Mouse (Mus musculus): ENCODE data around the gene 1700025B11Rik. TPM values are rescaled to one million over a fixed set of nuclear protein-coding genes. Genes with fewer than 3 reads are reported as not detected.

The 1700025B11Rik gene
- not detected in 2 replicates for polyA plus RNA-seq (2015; fragmentation: Nextera tagmentation; extraction: Ambion mirVana)

GRCm38 (mm10) chr15:77561792-77562191 is at the start of gene 1700025B11Rik:
Gene 1700025B11Rik (minus strand): TSS chr15:77561892.
- no peaks in the 10 kb centered on the region for H3K9me3 ChIP-seq (ENCODE audit: control insufficient read depth, low read length)
- H3K4me1 ChIP-seq (ENCODE audit: control insufficient read depth, insufficient read depth, low read length) = no peaks in the 10 kb centered on the region
- no peak within 1 kb of the TSS for H3K4me2 ChIP-seq (ENCODE audit: low read depth, low read length)
- H3K4me3 ChIP-seq (ENCODE audit: low read length) = no peak within 1 kb of the TSS
- no peak within 1 kb of the TSS for H3K27ac ChIP-seq (ENCODE audit: low read length)
- no peaks in the 10 kb centered on the region for H3K36me3 ChIP-seq (ENCODE audit: control insufficient read depth, insufficient read depth, low read length)
- H3K27me3 ChIP-seq (replicated peaks; ENCODE audit: control insufficient read depth, insufficient read depth, low read length) = no peaks in the 10 kb centered on the region
- no peak for ATAC-seq
- no peak within 1 kb of the TSS for H3K9ac ChIP-seq (ENCODE audit: low read depth, low read length)

- Histone ChIP-seq H3K9ac (ENCODE audit: low read depth, low read length) (no peak overlapping the region), H3K4me2 (ENCODE audit: low read depth, low read length) (no peak overlapping the region), H3K9me3 (ENCODE audit: control insufficient read depth, low read length) (no peaks in the 10 kb centered on the region), H3K4me3 (ENCODE audit: low read length) (no peak overlapping the region), H3K4me1 (ENCODE audit: control insufficient read depth, insufficient read depth, low read length) (no peaks in the 10 kb centered on the region), H3K36me3 (ENCODE audit: control insufficient read depth, insufficient read depth, low read length) (no peaks in the 10 kb centered on the region), H3K27me3 (replicated peaks; ENCODE audit: control insufficient read depth, insufficient read depth, low read length) (no peaks in the 10 kb centered on the region), H3K27ac (ENCODE audit: low read length) (no peak overlapping the region)
- no peak for ATAC-seq
- 92% methylated on average over 3 of the region's 3 CpGs for WGBS
Observed at GRCm38 (mm10) chr15:77606069-77606468, 44.4 kb upstream of the 1700025B11Rik start.

GRCm38 (mm10) chr15:77598958-77599357 is 37.3 kb upstream of the 1700025B11Rik start, which contains the start of gene Gm36245:
Gene Gm36245 (plus strand): TSS chr15:77599258.
- Histone ChIP-seq H3K9ac (ENCODE audit: low read depth, low read length) (no peak within 1 kb of the TSS), H3K4me1 (ENCODE audit: control insufficient read depth, insufficient read depth, low read length) (peaks cover 4% of the 10 kb centered on the region; the same call in 1 of the 2 replicates), H3K27me3 (replicated peaks; ENCODE audit: control insufficient read depth, insufficient read depth, low read length) (no peaks in the 10 kb centered on the region), H3K9me3 (ENCODE audit: control insufficient read depth, low read length) (no peaks in the 10 kb centered on the region), H3K27ac (ENCODE audit: low read length) (no peak within 1 kb of the TSS), H3K4me3 (ENCODE audit: low read length) (no peak within 1 kb of the TSS), H3K36me3 (ENCODE audit: control insufficient read depth, insufficient read depth, low read length) (no peaks in the 10 kb centered on the region), H3K4me2 (ENCODE audit: low read depth, low read length) (no peak within 1 kb of the TSS)
- no peak for ATAC-seq
- 96% methylated on average over 1 of the region's 1 CpGs for WGBS

GRCm38 (mm10) chr15:77598429-77598828 is 36.7 kb upstream of the 1700025B11Rik start:
- ATAC-seq = no peak

GRCm38 (mm10) chr15:77595961-77596360 is 34.3 kb upstream of the 1700025B11Rik start, which contains the start of gene Apol10b:
Gene Apol10b (minus strand): TSS chr15:77596125.
- Histone ChIP-seq H3K9me3 (ENCODE audit: control insufficient read depth, low read length) (no peaks in the 10 kb centered on the region), H3K27me3 (replicated peaks; ENCODE audit: control insufficient read depth, insufficient read depth, low read length) (no peaks in the 10 kb centered on the region), H3K9ac (ENCODE audit: low read depth, low read length) (0 out of 2 replicates have a peak within 1 kb of the TSS, but pooled peaks have one; percentile 40), H3K4me2 (ENCODE audit: low read depth, low read length) (0 out of 2 replicates have a peak within 1 kb of the TSS, but pooled peaks have one; percentile 5), H3K4me1 (ENCODE audit: control insufficient read depth, insufficient read depth, low read length) (peaks cover 7% of the 10 kb centered on the region; the same call in 1 of the 2 replicates), H3K27ac (ENCODE audit: low read length) (0 out of 2 replicates have a peak within 1 kb of the TSS, but pooled peaks have one; percentile 11), H3K4me3 (ENCODE audit: low read length) (no peak within 1 kb of the TSS), H3K36me3 (ENCODE audit: control insufficient read depth, insufficient read depth, low read length) (no peaks in the 10 kb centered on the region)
- WGBS = 42% methylated on average over 5 of the region's 5 CpGs
- peak; percentile 44; the same call in 1 of the 2 replicates for ATAC-seq

More at GRCm38 (mm10) chr15:77598429-77598828, 36.7 kb upstream of the 1700025B11Rik start:
- no peak overlapping the region for H3K4me2 ChIP-seq (ENCODE audit: low read depth, low read length)
- no peaks in the 10 kb centered on the region for H3K9me3 ChIP-seq (ENCODE audit: control insufficient read depth, low read length)
- peaks cover 4% of the 10 kb centered on the region; the same call in 1 of the 2 replicates for H3K4me1 ChIP-seq (ENCODE audit: control insufficient read depth, insufficient read depth, low read length)
- WGBS = 53% methylated on average over 3 of the region's 3 CpGs
- no peak overlapping the region for H3K27ac ChIP-seq (ENCODE audit: low read length)
- no peak overlapping the region for H3K9ac ChIP-seq (ENCODE audit: low read depth, low read length)
- H3K27me3 ChIP-seq (replicated peaks; ENCODE audit: control insufficient read depth, insufficient read depth, low read length) = no peaks in the 10 kb centered on the region
- no peaks in the 10 kb centered on the region for H3K36me3 ChIP-seq (ENCODE audit: control insufficient read depth, insufficient read depth, low read length)
- no peak overlapping the region for H3K4me3 ChIP-seq (ENCODE audit: low read length)

- no peak for ATAC-seq
- Histone ChIP-seq H3K4me1 (ENCODE audit: control insufficient read depth, insufficient read depth, low read length) (peaks cover 10% of the 10 kb centered on the region; the same call in 1 of the 2 replicates), H3K27ac (ENCODE audit: low read length) (no peak overlapping the region), H3K9me3 (ENCODE audit: control insufficient read depth, low read length) (no peaks in the 10 kb centered on the region), H3K4me2 (ENCODE audit: low read depth, low read length) (no peak overlapping the region), H3K4me3 (ENCODE audit: low read length) (no peak overlapping the region), H3K36me3 (ENCODE audit: control insufficient read depth, insufficient read depth, low read length) (no peaks in the 10 kb centered on the region), H3K27me3 (replicated peaks; ENCODE audit: control insufficient read depth, insufficient read depth, low read length) (no peaks in the 10 kb centered on the region), H3K9ac (ENCODE audit: low read depth, low read length) (no peak overlapping the region)
- 64% methylated on average over 1 of the region's 1 CpGs for WGBS
Observed at GRCm38 (mm10) chr15:77593557-77593956, 31.9 kb upstream of the 1700025B11Rik start.

GRCm38 (mm10) chr15:77590881-77591280 is 29.2 kb upstream of the 1700025B11Rik start:
- H3K27ac ChIP-seq (ENCODE audit: low read length) = no peak overlapping the region
- peaks cover 6% of the 10 kb centered on the region; the same call in 1 of the 2 replicates for H3K4me1 ChIP-seq (ENCODE audit: control insufficient read depth, insufficient read depth, low read length)
- H3K4me3 ChIP-seq (ENCODE audit: low read length) = no peak overlapping the region
- no peaks in the 10 kb centered on the region for H3K36me3 ChIP-seq (ENCODE audit: control insufficient read depth, insufficient read depth, low read length)
- H3K9ac ChIP-seq (ENCODE audit: low read depth, low read length) = no peak overlapping the region
- H3K9me3 ChIP-seq (ENCODE audit: control insufficient read depth, low read length) = no peaks in the 10 kb centered on the region
- peak; percentile 56; the same call in 1 of the 2 replicates for ATAC-seq
- no peaks in the 10 kb centered on the region; the same call in 1 of the 2 replicates for H3K27me3 ChIP-seq (replicated peaks; ENCODE audit: control insufficient read depth, insufficient read depth, low read length)
- WGBS = 65% methylated on average over 2 of the region's 2 CpGs
- H3K4me2 ChIP-seq (ENCODE audit: low read depth, low read length) = no peak overlapping the region

- H3K36me3 ChIP-seq (ENCODE audit: control insufficient read depth, insufficient read depth, low read length) = no peaks in the 10 kb centered on the region
- no peak overlapping the region for H3K4me2 ChIP-seq (ENCODE audit: low read depth, low read length)
- no peak for ATAC-seq
- H3K9me3 ChIP-seq (ENCODE audit: control insufficient read depth, low read length) = no peaks in the 10 kb centered on the region
- no peak overlapping the region for H3K27ac ChIP-seq (ENCODE audit: low read length)
- H3K27me3 ChIP-seq (replicated peaks; ENCODE audit: control insufficient read depth, insufficient read depth, low read length) = no peaks in the 10 kb centered on the region; the same call in 1 of the 2 replicates
- H3K9ac ChIP-seq (ENCODE audit: low read depth, low read length) = no peak overlapping the region
- peaks cover 6% of the 10 kb centered on the region; the same call in 1 of the 2 replicates for H3K4me1 ChIP-seq (ENCODE audit: control insufficient read depth, insufficient read depth, low read length)
- no peak overlapping the region for H3K4me3 ChIP-seq (ENCODE audit: low read length)
Observed at GRCm38 (mm10) chr15:77588981-77589380, 27.3 kb upstream of the 1700025B11Rik start.

- H3K4me2 ChIP-seq (ENCODE audit: low read depth, low read length) = no peak overlapping the region
- no peak overlapping the region for H3K27ac ChIP-seq (ENCODE audit: low read length)
- H3K9me3 ChIP-seq (ENCODE audit: control insufficient read depth, low read length) = no peaks in the 10 kb centered on the region
- no peaks in the 10 kb centered on the region; the same call in 1 of the 2 replicates for H3K27me3 ChIP-seq (replicated peaks; ENCODE audit: control insufficient read depth, insufficient read depth, low read length)
- peaks cover 6% of the 10 kb centered on the region; the same call in 1 of the 2 replicates for H3K4me1 ChIP-seq (ENCODE audit: control insufficient read depth, insufficient read depth, low read length)
- no peak for ATAC-seq
- H3K9ac ChIP-seq (ENCODE audit: low read depth, low read length) = no peak overlapping the region
- no peak overlapping the region for H3K4me3 ChIP-seq (ENCODE audit: low read length)
- H3K36me3 ChIP-seq (ENCODE audit: control insufficient read depth, insufficient read depth, low read length) = no peaks in the 10 kb centered on the region
Observed at GRCm38 (mm10) chr15:77587026-77587425, 25.3 kb upstream of the 1700025B11Rik start.

Data from intestine, embryonic 16.5 days (tissue).